Mouse (Mus musculus): ENCODE data around the gene Ovol3. TPM values are rescaled to one million over a fixed set of nuclear protein-coding genes. Genes with fewer than 3 reads are reported as not detected.

Gene Ovol3
- polyA plus RNA-seq, 1 experiment from 2014 or later = not detected

DNA sequence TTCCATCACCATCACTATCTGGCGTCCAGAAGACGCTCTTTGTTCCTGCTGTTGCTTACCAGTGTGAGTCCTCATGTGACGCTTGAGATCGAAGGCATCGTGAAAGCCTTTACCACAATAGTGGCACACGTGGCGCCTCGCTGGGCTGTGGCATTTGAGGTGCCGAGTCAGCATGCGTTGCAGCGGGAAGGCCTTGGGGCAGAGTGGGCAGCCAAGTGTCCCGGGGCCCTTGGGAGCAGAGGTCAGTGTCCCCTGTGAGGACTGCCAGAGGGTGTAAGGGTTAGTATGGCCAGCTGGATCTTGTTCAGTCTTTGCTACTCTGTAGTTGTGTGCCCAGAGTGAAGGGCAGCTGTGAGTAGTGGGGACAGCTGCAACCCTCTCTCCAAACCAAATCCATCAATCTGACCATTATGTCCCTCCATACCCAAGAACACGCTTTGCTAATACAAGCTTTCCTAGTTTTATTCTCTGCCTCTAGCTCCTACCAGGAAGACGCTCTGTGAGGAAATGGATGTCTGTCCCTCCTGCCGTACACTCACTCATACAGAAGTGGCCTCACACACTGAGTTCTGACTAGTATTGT is 1.2 kb downstream of the Ovol3 start:
- peaks cover 6% of the 10 kb centered on the region for H3K4me1 ChIP-seq (replicated peaks; ENCODE audit: control insufficient read depth, insufficient read depth, low read length)
- no peaks in the 10 kb centered on the region for H3K27me3 ChIP-seq (replicated peaks; ENCODE audit: control insufficient read depth, insufficient read depth, low read length)
- DNase-seq (ENCODE audit: low spot score) = no peak
- WGBS = 95% methylated on average over 15 of the region's 15 CpGs
- no peak overlapping the region for H3K9ac ChIP-seq (ENCODE audit: low read length)
- no peak for ATAC-seq (replicated peaks; ENCODE audit: low FRiP score, low TSS enrichment, low read depth)
- no peak overlapping the region for H3K4me2 ChIP-seq (ENCODE audit: low read length)
- no peak overlapping the region for H3K27ac ChIP-seq (ENCODE audit: low read depth)
- H3K4me3 ChIP-seq (ENCODE audit: low read depth, low read length) = no peak overlapping the region
- no peaks in the 10 kb centered on the region for H3K9me3 ChIP-seq (ENCODE audit: control insufficient read depth, low read length)
- H3K36me3 ChIP-seq (ENCODE audit: control insufficient read depth, insufficient read depth, low read length) = peaks cover 15% of the 10 kb centered on the region; the same call in 1 of the 2 replicates

DNA sequence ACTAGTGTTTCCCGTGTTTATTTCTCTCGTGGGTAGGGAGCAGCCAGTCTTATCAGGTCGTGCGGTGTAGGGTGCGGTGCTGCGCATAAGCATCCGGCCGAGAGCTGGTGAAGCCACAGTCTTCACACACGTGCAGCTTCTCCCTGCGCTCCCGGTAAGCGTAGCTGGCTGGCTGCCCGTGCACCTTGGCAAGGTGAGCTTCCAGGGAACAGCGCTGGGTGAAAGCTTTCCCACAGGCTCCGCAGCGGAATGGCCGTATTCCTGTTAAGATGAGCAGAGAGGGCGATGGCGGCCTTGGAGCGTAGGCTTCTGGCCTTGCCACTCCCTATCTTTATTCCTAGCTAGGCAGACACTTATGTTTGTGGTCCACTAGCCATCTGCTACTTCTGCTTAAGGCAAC is 2.1 kb downstream of the Ovol3 start:
- Histone ChIP-seq H3K27me3 (replicated peaks; ENCODE audit: control insufficient read depth, insufficient read depth, low read length) (no peaks in the 10 kb centered on the region), H3K36me3 (ENCODE audit: control insufficient read depth, insufficient read depth, low read length) (peaks cover 21% of the 10 kb centered on the region; the same call in 1 of the 2 replicates), H3K4me1 (replicated peaks; ENCODE audit: control insufficient read depth, insufficient read depth, low read length) (peaks cover 6% of the 10 kb centered on the region), H3K27ac (ENCODE audit: low read depth) (no peak overlapping the region), H3K9ac (ENCODE audit: low read length) (no peak overlapping the region), H3K4me3 (ENCODE audit: low read depth, low read length) (no peak overlapping the region), H3K4me2 (ENCODE audit: low read length) (peak overlapping the region; percentile 82; the same call in 1 of the 2 replicates), H3K9me3 (ENCODE audit: control insufficient read depth, low read length) (no peaks in the 10 kb centered on the region)
- DNase-seq (ENCODE audit: low spot score) (no peak), ATAC-seq (replicated peaks; ENCODE audit: low FRiP score, low TSS enrichment, low read depth) (no peak)
- 86% methylated on average over 20 of the region's 20 CpGs for WGBS

DNA sequence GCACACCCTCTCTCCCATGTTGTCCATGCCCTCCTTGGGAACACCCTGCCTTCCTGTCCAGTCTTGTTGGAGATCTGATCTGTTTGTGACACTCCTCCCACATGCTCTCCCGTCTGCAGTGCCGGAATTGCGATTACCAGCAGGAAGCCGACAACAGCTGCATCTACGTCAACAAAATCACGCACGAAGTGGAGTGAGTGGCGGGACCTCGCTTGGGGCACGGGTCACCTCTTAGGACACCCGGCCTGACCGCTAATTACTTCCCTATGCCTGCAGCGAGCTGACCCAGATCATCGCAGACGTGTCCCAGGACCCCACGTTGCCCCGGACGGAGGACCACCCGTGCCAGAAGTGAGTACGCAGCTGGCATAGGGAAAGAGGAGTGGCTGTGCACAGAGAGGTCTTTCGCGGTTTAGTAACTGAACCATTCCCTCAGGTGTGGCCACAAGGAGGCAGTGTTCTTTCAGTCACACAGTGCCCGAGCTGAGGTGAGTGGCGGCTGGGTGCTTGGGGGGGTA is 2.8 kb downstream of the Ovol3 start:
- Histone ChIP-seq H3K4me2 (ENCODE audit: low read length) (peak overlapping the region; percentile 82), H3K27me3 (replicated peaks; ENCODE audit: control insufficient read depth, insufficient read depth, low read length) (no peaks in the 10 kb centered on the region), H3K9me3 (ENCODE audit: control insufficient read depth, low read length) (no peaks in the 10 kb centered on the region), H3K36me3 (ENCODE audit: control insufficient read depth, insufficient read depth, low read length) (peaks cover 24% of the 10 kb centered on the region; the same call in 1 of the 2 replicates), H3K4me3 (ENCODE audit: low read depth, low read length) (peak overlapping the region; percentile 77), H3K27ac (ENCODE audit: low read depth) (peak overlapping the region; percentile 96), H3K4me1 (replicated peaks; ENCODE audit: control insufficient read depth, insufficient read depth, low read length) (peaks cover 6% of the 10 kb centered on the region), H3K9ac (ENCODE audit: low read length) (peak overlapping the region; percentile 74)
- ATAC-seq (replicated peaks; ENCODE audit: low FRiP score, low TSS enrichment, low read depth) (peak; percentile 14), DNase-seq (ENCODE audit: low spot score) (peak; percentile 81)
- WGBS = 3% methylated on average over 24 of the region's 24 CpGs

DNA sequence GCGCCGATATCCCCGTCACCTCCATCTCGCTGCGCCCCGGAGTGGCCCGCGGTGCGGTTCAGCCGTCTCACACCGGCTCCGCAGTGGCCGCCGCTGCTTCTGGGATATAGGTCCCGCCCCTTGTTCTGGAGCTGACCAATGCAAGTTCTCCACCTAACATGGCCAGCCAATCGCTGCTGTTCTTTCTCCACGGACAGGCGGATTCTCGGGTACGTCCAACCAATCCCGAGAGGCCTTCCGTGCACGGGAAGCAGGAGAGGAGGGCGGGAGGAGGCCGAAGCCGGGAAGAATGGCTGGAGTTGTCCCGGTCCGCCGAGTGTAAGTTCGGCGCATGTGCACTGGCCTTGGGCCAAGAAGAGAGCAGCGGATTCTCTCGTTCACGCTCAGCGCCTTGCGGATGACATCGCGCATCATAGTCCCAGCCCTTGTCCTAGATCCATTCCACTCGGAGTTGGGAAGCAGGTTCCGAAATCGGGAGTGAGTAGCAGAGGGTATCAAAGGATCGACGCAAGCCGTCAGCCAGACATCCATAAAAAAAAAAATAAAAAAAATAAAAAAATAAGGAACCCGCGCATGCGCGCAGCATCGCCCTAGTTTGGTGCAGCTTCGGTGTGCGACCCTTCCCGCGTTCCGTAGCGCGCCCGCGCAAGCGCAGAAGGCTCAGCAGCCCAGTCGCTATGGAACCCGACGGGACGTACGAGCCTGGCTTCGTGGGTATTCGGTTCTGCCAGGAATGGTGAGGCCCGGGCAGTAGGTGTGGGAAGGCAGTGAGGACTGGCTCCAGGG is 3.7 kb downstream of the Ovol3 start, which contains the start of the genes Polr2i and Tbcb:
Gene Polr2i (plus strand): TSS at position 280 of the 786 bp plus-strand sequence.
Gene Tbcb (minus strand): TSS at position 604 of the 786 bp plus-strand sequence.
- Histone ChIP-seq H3K4me2 (ENCODE audit: low read length) (peak within 1 kb of the TSS; percentile 82), H3K9ac (ENCODE audit: low read length) (peak within 1 kb of the TSS; percentile 74), H3K36me3 (ENCODE audit: control insufficient read depth, insufficient read depth, low read length) (peaks cover 32% of the 10 kb centered on the region), H3K4me1 (replicated peaks; ENCODE audit: control insufficient read depth, insufficient read depth, low read length) (peaks cover 6% of the 10 kb centered on the region), H3K9me3 (ENCODE audit: control insufficient read depth, low read length) (no peaks in the 10 kb centered on the region), H3K4me3 (ENCODE audit: low read depth, low read length) (peak within 1 kb of the TSS; percentile 77), H3K27me3 (replicated peaks; ENCODE audit: control insufficient read depth, insufficient read depth, low read length) (no peaks in the 10 kb centered on the region), H3K27ac (ENCODE audit: low read depth) (peak within 1 kb of the TSS; percentile 96)
- peak; percentile 96 for DNase-seq (ENCODE audit: low spot score)
- under 1% methylated on average over 67 of the region's 67 CpGs for WGBS
- peak; percentile 94 for ATAC-seq (replicated peaks; ENCODE audit: low FRiP score, low TSS enrichment, low read depth)

DNA sequence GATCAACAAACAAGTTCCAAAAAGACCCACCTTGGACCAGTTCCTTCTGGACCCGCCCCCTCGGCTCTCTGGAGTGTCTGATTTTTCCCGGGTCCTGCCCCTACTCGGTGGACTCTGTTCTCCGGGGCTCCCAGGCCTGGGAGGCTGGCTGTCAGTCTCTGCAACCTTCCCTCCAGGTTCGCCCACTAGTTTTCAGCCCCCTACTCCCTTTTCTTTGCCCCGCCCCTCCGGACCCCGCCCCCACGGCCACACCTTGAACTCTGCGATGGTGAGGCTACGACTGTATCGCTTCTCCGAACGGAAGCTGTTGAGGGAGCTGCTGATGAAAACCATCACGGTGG is 4.2 kb downstream of the Ovol3 start:
- peak overlapping the region; percentile 96; the same call in 1 of the 2 replicates for H3K27ac ChIP-seq (ENCODE audit: low read depth)
- peak overlapping the region; percentile 42 for H3K9ac ChIP-seq (ENCODE audit: low read length)
- H3K4me2 ChIP-seq (ENCODE audit: low read length) = peak overlapping the region; percentile 82
- H3K4me1 ChIP-seq (replicated peaks; ENCODE audit: control insufficient read depth, insufficient read depth, low read length) = peaks cover 6% of the 10 kb centered on the region
- peak overlapping the region; percentile 77 for H3K4me3 ChIP-seq (ENCODE audit: low read depth, low read length)
- peak; percentile 49 for ATAC-seq (replicated peaks; ENCODE audit: low FRiP score, low TSS enrichment, low read depth)
- no peaks in the 10 kb centered on the region for H3K9me3 ChIP-seq (ENCODE audit: control insufficient read depth, low read length)
- WGBS = 0% methylated on average over 16 of the region's 16 CpGs
- DNase-seq (ENCODE audit: low spot score) = no peak
- peaks cover 37% of the 10 kb centered on the region for H3K36me3 ChIP-seq (ENCODE audit: control insufficient read depth, insufficient read depth, low read length)
- no peaks in the 10 kb centered on the region for H3K27me3 ChIP-seq (replicated peaks; ENCODE audit: control insufficient read depth, insufficient read depth, low read length)

DNA sequence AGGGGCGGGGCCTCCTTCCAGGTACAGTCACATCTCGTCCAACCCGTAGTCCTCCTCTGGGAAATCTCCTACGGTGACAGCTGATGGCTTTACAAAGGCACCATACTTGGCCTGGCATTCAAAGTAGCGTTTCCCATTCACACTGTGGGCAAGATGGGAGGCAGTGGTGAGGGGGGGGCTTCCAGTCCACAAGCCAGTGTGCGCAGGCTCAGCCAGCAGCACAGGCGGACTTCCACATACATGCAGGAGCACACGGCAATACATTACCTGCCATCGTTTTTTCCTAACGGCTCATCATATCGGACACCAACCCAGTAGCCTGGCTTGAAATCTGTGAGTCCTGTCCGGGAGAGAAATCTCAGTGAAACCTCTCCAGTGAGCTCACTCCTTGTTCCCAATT is 11.3 kb downstream of the Ovol3 start:
- Histone ChIP-seq H3K4me3 (ENCODE audit: low read depth, low read length) (no peak overlapping the region), H3K9ac (ENCODE audit: low read length) (no peak overlapping the region), H3K36me3 (ENCODE audit: control insufficient read depth, insufficient read depth, low read length) (peaks cover 49% of the 10 kb centered on the region), H3K4me1 (replicated peaks; ENCODE audit: control insufficient read depth, insufficient read depth, low read length) (0 out of 2 replicates have a peak, but pooled peaks cover 3% of the 10 kb centered on the region), H3K9me3 (ENCODE audit: control insufficient read depth, low read length) (no peaks in the 10 kb centered on the region), H3K27me3 (replicated peaks; ENCODE audit: control insufficient read depth, insufficient read depth, low read length) (no peaks in the 10 kb centered on the region), H3K27ac (ENCODE audit: low read depth) (no peak overlapping the region), H3K4me2 (ENCODE audit: low read length) (no peak overlapping the region)
- ATAC-seq (replicated peaks; ENCODE audit: low FRiP score, low TSS enrichment, low read depth) (no peak), DNase-seq (ENCODE audit: low spot score) (no peak)
- WGBS = 92% methylated on average over 12 of the region's 12 CpGs

DNA sequence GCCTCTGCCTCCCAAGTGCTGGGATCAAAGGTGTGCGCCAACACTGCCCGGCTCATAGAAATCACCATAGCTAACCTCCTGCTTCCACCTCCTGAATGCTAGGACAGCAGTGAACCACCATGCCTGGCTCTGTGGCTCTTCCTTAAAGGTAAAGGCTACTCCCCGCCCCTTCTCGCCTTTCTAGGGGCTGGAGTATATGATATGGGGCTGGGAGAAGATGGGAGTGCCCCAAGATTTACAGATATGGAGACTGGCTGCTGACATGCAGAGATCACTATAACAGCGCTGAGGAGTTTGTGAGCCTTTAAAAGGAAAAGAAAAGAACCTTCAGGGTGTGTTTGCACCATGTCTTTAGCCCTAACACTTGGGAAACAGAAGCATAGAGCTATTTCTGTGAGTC is 13.3 kb downstream of the Ovol3 start:
- DNase-seq (ENCODE audit: low spot score) (no peak), ATAC-seq (replicated peaks; ENCODE audit: low FRiP score, low TSS enrichment, low read depth) (no peak)
- 0 out of 2 replicates have a peak, but pooled peaks cover 3% of the 10 kb centered on the region for H3K4me1 ChIP-seq (replicated peaks; ENCODE audit: control insufficient read depth, insufficient read depth, low read length)
- no peaks in the 10 kb centered on the region for H3K27me3 ChIP-seq (replicated peaks; ENCODE audit: control insufficient read depth, insufficient read depth, low read length)
- no peak overlapping the region for H3K4me2 ChIP-seq (ENCODE audit: low read length)
- peaks cover 35% of the 10 kb centered on the region for H3K36me3 ChIP-seq (ENCODE audit: control insufficient read depth, insufficient read depth, low read length)
- 86% methylated on average over 5 of the region's 5 CpGs for WGBS
- no peak overlapping the region for H3K4me3 ChIP-seq (ENCODE audit: low read depth, low read length)
- H3K9me3 ChIP-seq (ENCODE audit: control insufficient read depth, low read length) = no peaks in the 10 kb centered on the region
- no peak overlapping the region for H3K9ac ChIP-seq (ENCODE audit: low read length)
- H3K27ac ChIP-seq (ENCODE audit: low read depth) = no peak overlapping the region

DNA sequence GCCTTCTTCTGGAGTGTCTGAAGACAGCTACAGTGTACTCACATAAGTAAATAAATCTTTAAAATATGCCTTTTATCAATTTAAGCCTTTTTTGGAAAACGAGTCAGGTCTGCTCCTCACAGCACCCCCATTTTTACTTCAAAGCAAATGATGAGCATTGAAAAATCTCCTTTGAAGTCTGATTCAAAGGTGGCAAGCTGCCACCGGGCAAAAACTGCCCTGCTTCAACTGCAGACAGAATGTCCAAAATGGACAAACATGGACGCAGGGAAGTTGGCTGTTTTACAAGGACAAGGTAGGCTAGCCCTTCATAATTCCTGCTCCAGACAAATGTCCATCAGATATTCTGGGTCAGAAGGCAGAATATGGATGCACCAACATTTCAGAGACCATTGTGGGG is 14.1 kb downstream of the Ovol3 start:
- Histone ChIP-seq H3K27me3 (replicated peaks; ENCODE audit: control insufficient read depth, insufficient read depth, low read length) (no peaks in the 10 kb centered on the region), H3K4me3 (ENCODE audit: low read depth, low read length) (no peak overlapping the region), H3K4me1 (replicated peaks; ENCODE audit: control insufficient read depth, insufficient read depth, low read length) (0 out of 2 replicates have a peak, but pooled peaks cover 3% of the 10 kb centered on the region), H3K9ac (ENCODE audit: low read length) (no peak overlapping the region), H3K4me2 (ENCODE audit: low read length) (no peak overlapping the region), H3K27ac (ENCODE audit: low read depth) (no peak overlapping the region), H3K9me3 (ENCODE audit: control insufficient read depth, low read length) (no peaks in the 10 kb centered on the region), H3K36me3 (ENCODE audit: control insufficient read depth, insufficient read depth, low read length) (peaks cover 27% of the 10 kb centered on the region)
- WGBS = 86% methylated on average over 3 of the region's 3 CpGs
- no peak for DNase-seq (ENCODE audit: low spot score)
- no peak for ATAC-seq (replicated peaks; ENCODE audit: low FRiP score, low TSS enrichment, low read depth)
